Mouse (Mus musculus) forebrain, embryonic 12.5 days (tissue): ENCODE results near the gene Elp4. TPM values are rescaled to one million over a fixed set of nuclear protein-coding genes. Genes with fewer than 3 reads are reported as not detected.

Experiments
- ATAC-seq: fragments of 200-750 bp; cut with Nextera tagmentation; 2 replicates; pipeline ENCODE4 v1.8.0; 2017; ENCODE audit warnings: moderate TSS enrichment; ENCODE audit not compliant: low FRiP score
- H3K27ac ChIP-seq: fragments of 300-500 bp; sonication (generic); 2 replicates; pipeline ENCODE4 v1.5.1; 2016; ENCODE audit warnings: mild to moderate bottlenecking
- H3K27me3 ChIP-seq: fragments of 300-500 bp; sonication (generic); 2 replicates; pipeline ENCODE4 v1.6.1; 2016; ENCODE audit warnings: mild to moderate bottlenecking
- H3K36me3 ChIP-seq: fragments of 300-500 bp; sonication (generic); replicated peaks from 2 replicates; pipeline ENCODE4 v1.6.1; 2016; ENCODE audit warnings: mild to moderate bottlenecking
- H3K4me1 ChIP-seq: fragments of 300-500 bp; sonication (generic); 2 replicates; pipeline ENCODE4 v1.6.1; 2016
- H3K4me2 ChIP-seq: fragments of 300-500 bp; sonication (generic); 2 replicates; pipeline ENCODE4 v1.6.1; 2016; ENCODE audit warnings: mild to moderate bottlenecking, moderate library complexity
- H3K4me3 ChIP-seq: fragments of 300-500 bp; sonication (generic); replicated peaks from 2 replicates; pipeline ENCODE4 v1.5.1; 2016; ENCODE audit warnings: mild to moderate bottlenecking
- H3K9ac ChIP-seq: fragments of 300-500 bp; sonication (generic); 2 replicates; pipeline ENCODE4 v1.6.1; 2016; ENCODE audit warnings: mild to moderate bottlenecking
- H3K9me3 ChIP-seq: fragments of 300-500 bp; sonication (generic); 2 replicates; pipeline ENCODE4 v1.6.1; 2016
- WGBS: fragments of 180-500 bp; shearing (Covaris S2); methylation state at CpG from one replicate; pipeline ENCODE4 v1.1.7; 2016; 5-methylcytosine and 5-hydroxymethylcytosine counted together
- polyA plus RNA-seq: library from polyadenylated mRNA; unstranded; fragments of >200 nt; fragmentation: Nextera tagmentation; extraction: Ambion mirVana; gene quantifications from 2 replicates; pipeline ENCODE4 v1.2.1, GENCODE M21; 2016

Gene Elp4
- polyA plus RNA-seq, 1 experiment from 2014 or later, result 59.1 TPM

DNA sequence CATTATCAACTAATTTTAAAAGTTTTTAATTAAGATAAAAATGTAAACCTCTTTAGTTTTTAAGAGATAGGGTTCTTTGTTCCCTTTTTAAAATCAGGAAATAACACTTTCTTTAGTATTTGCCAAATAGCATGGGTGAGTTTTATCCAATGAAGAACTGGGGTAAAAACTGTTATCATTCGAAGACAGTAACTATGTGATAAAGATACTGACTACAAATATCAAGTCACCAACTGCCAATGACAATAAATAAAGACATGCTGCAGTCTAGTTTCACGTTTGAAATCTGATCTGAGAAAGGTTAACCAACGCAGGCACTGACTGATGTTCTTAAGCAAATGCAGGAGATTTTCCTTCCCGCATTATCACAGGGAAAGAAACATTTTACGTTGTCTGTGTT is 100.9 kb downstream of the Elp4 start:
- no peak overlapping the region for H3K4me2 ChIP-seq
- WGBS, result 50% methylated on average over 5 of the region's 5 CpGs
- no peak overlapping the region for H3K4me3 ChIP-seq
- no peak for ATAC-seq
- no peak overlapping the region for H3K27ac ChIP-seq
- no peaks in the 10 kb centered on the region for H3K36me3 ChIP-seq
- peaks cover 6% of the 10 kb centered on the region; the same call in 1 of the 2 replicates for H3K4me1 ChIP-seq
- H3K9ac ChIP-seq, result no peak overlapping the region
- H3K27me3 ChIP-seq, result no peaks in the 10 kb centered on the region
- no peaks in the 10 kb centered on the region for H3K9me3 ChIP-seq

DNA sequence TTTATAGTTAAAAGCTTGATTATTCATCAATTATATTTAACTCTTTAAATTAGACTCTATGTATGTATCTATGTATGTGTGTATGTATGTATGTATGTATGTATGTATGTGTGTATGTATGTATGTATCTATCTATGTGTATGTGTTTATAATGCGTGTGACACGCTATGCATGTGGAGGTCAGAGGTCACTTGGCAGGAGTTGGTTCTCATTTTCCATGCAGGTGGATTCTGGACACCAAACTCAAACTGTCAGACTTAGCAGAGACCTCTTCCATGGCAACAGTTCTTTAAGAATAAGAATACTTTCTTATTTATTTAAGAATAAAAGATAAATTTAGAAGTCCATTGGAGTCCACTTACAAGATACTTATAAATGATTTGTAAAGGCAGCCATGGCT is 101.5 kb downstream of the Elp4 start:
- Histone ChIP-seq H3K4me1 (peaks cover 6% of the 10 kb centered on the region; the same call in 1 of the 2 replicates), H3K27ac (no peak overlapping the region), H3K4me2 (no peak overlapping the region), H3K36me3 (no peaks in the 10 kb centered on the region), H3K9me3 (no peaks in the 10 kb centered on the region), H3K9ac (no peak overlapping the region), H3K4me3 (no peak overlapping the region), H3K27me3 (no peaks in the 10 kb centered on the region)
- WGBS, result 86% methylated on average over 2 of the region's 2 CpGs
- no peak for ATAC-seq

DNA sequence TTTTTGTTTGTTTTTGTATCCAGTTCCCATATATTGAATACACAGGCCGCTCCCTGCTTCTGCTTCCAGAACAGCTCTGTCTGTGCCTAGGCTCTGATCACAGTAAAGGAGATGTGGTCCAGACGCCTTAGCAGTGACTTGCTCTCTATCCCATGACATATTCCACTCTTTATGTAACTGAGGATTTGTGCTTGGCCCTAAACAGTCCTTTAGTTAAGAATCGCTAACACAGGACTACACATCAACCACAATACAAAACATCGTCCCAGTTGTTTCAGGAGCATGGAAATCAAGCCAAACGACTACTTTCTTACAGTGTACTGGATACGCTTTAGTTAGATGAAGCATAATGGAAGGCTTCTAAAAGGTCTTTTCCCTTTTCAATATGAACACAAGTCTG is 102.8 kb downstream of the Elp4 start:
- Histone ChIP-seq H3K27me3 (no peaks in the 10 kb centered on the region), H3K9ac (no peak overlapping the region), H3K27ac (0 out of 2 replicates have a peak overlapping the region, but pooled peaks have one; percentile 36), H3K4me3 (no peak overlapping the region), H3K9me3 (no peaks in the 10 kb centered on the region), H3K4me1 (peaks cover 6% of the 10 kb centered on the region; the same call in 1 of the 2 replicates), H3K4me2 (no peak overlapping the region), H3K36me3 (no peaks in the 10 kb centered on the region)
- ATAC-seq, result no peak
- 41% methylated on average over 6 of the region's 6 CpGs for WGBS

DNA sequence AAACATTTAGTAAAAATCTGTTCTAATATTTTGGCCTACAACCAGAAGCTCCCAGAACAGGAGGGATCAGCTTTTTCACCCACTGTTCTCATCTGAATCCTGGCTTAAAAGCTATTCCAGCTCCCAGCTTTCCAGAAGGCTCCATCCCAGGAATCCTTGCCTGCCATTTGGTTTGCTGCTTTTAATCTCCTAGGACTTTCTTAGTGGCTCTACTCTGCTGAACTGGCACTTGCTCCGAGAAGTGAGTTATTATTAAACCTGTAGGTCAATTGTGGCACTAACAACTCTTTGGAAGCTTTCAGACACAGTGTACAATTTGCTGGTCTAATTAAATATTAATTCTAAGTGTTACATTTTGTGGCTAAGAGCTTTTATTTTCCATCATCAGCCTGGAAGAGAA is 103.7 kb downstream of the Elp4 start:
- no peak overlapping the region for H3K4me2 ChIP-seq
- no peak for ATAC-seq
- H3K27ac ChIP-seq, result no peak overlapping the region
- H3K36me3 ChIP-seq, result no peaks in the 10 kb centered on the region
- H3K4me3 ChIP-seq, result no peak overlapping the region
- no peak overlapping the region for H3K9ac ChIP-seq
- H3K27me3 ChIP-seq, result no peaks in the 10 kb centered on the region; the same call in 1 of the 2 replicates
- H3K9me3 ChIP-seq, result no peaks in the 10 kb centered on the region
- 11% methylated on average over 1 of the region's 1 CpGs for WGBS
- 0 out of 2 replicates have a peak, but pooled peaks cover 9% of the 10 kb centered on the region for H3K4me1 ChIP-seq

DNA sequence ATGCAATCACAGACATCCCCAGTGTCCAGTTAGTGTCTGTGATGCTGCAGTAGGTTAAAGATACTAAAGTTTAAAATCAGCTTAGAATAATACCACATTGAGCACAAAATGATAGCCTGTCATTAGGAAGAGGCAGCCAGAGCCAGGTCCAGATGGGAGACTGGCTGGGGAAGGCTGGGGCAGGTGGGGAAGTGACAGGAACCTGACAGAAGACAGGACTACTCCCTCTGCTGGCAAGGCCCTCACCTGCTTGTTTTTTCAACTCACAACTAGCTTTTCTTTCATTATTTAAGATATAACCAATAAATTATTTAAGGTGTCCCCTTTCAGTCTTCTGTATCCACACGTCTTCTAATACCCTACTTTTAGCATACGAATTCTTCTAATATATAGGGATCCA is 104.5 kb downstream of the Elp4 start:
- H3K27me3 ChIP-seq, result no peaks in the 10 kb centered on the region; the same call in 1 of the 2 replicates
- H3K9me3 ChIP-seq, result no peaks in the 10 kb centered on the region
- no peak overlapping the region for H3K27ac ChIP-seq
- H3K36me3 ChIP-seq, result no peaks in the 10 kb centered on the region
- ATAC-seq, result no peak
- no peak overlapping the region for H3K4me2 ChIP-seq
- H3K4me1 ChIP-seq, result 0 out of 2 replicates have a peak, but pooled peaks cover 9% of the 10 kb centered on the region
- WGBS, result 70% methylated on average over 2 of the region's 2 CpGs
- H3K9ac ChIP-seq, result no peak overlapping the region
- H3K4me3 ChIP-seq, result no peak overlapping the region

DNA sequence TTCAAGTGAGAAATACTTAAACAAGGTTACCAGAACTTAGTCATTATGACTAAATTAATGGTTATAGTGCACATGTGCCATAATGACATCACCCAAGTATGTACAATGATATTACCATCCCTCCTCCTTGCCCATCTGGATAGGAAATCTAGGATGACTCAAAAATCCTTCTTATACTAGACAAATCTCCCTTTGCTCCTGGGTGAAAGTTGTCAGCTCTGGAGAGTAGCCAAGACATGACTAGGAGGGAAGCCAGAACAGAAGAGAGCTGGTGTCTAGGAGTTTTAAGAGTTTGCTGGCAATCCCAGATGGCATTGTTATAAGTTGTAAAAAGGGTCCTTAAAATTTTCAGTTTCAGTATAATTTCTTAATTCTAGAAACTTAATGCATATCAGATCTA is 106.5 kb downstream of the Elp4 start:
- Histone ChIP-seq H3K27ac (no peak overlapping the region), H3K27me3 (no peaks in the 10 kb centered on the region; the same call in 1 of the 2 replicates), H3K9me3 (no peaks in the 10 kb centered on the region), H3K4me1 (peaks cover 8% of the 10 kb centered on the region; the same call in 1 of the 2 replicates), H3K9ac (no peak overlapping the region), H3K4me3 (no peak overlapping the region), H3K4me2 (no peak overlapping the region), H3K36me3 (no peaks in the 10 kb centered on the region)
- no peak for ATAC-seq

DNA sequence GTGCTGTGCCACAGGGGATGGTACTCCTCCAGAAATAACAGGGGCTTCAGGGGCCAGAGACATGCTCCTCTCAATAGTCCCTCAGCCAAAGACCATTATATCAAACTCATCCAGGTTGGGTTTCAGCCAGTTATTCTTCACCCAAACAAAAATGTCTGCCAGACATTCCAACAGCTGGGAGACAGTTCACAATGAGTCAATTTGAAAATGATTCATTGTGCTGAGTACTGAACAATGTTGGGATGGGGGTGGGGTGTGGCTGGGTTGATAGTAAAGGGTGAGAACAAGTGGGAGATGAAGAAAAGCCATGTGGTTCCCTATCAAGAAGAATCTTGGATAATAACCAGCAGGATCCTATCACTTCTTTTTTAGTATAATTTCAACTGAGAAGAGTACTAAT is 108.3 kb downstream of the Elp4 start:
- no peaks in the 10 kb centered on the region for H3K36me3 ChIP-seq
- no peaks in the 10 kb centered on the region; the same call in 1 of the 2 replicates for H3K27me3 ChIP-seq
- no peak overlapping the region for H3K9ac ChIP-seq
- no peak overlapping the region for H3K4me2 ChIP-seq
- H3K9me3 ChIP-seq, result no peaks in the 10 kb centered on the region
- H3K4me3 ChIP-seq, result no peak overlapping the region
- H3K27ac ChIP-seq, result no peak overlapping the region
- peaks cover 17% of the 10 kb centered on the region; the same call in 1 of the 2 replicates for H3K4me1 ChIP-seq
- ATAC-seq, result no peak

DNA sequence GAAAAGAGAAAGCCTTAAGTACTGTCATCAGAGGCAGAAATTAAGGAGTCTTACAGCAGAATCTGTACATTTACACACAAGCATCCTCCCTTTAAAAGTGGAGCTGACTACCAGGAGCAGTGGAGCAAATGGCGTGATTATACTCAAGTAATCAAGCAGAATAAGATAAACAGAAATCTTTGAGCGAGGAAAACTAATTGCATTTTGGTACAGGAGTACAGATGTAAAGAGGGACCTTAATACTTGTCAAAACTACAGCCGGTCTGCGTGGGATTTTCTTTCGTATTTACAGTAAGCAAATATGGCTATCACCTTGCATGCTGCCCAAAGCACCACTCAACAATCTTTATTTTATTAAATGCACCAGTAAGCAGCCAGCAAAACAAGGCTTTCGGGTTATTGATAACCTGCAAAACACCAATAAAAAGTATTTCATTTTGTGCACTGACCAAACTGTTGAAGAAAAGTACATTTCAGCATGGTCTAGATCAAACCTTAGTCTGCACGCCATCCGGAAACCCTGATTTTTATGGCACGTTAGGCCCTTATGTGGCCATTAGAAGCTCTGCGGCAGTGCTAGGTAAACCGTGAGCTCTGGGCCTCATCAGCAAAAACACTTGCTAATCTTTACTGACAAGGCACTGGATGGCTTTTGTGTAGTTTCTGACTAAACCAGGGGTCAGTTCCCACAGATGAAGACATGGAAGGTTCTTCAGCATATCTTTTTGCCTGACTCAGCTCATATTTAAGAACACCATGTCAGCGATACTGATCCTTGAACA is 111.8 kb downstream of the Elp4 start:
- Histone ChIP-seq H3K9me3 (no peaks in the 10 kb centered on the region), H3K4me3 (no peak overlapping the region), H3K27me3 (no peaks in the 10 kb centered on the region; the same call in 1 of the 2 replicates), H3K36me3 (no peaks in the 10 kb centered on the region), H3K27ac (no peak overlapping the region), H3K4me2 (no peak overlapping the region), H3K4me1 (peaks cover 17% of the 10 kb centered on the region; the same call in 1 of the 2 replicates), H3K9ac (no peak overlapping the region)
- ATAC-seq, result no peak
- WGBS, result 38% methylated on average over 12 of the region's 12 CpGs

DNA sequence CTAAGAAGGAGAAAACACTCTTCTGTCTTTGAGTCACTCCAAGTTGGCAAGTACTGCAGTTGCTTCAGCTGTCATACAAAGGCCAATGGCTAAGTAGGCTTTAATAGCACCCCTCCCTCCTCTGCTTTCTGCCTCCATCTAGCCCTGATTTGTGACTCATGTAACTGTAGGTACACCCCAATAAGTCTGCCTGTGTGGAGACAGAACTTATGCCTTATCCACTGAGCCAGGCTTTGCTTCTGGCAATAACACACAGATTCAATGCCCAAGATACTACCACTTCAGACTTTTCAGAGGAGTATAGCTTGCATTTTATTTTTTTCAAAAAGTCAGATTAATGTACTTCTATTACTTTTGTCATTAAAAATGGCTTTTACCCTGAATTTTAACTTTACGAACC is 114.4 kb downstream of the Elp4 start:
- no peaks in the 10 kb centered on the region for H3K27me3 ChIP-seq
- no peak overlapping the region for H3K4me2 ChIP-seq
- WGBS, result 92% methylated on average over 1 of the region's 1 CpGs
- H3K36me3 ChIP-seq, result no peaks in the 10 kb centered on the region
- ATAC-seq, result no peak
- H3K9ac ChIP-seq, result no peak overlapping the region
- H3K9me3 ChIP-seq, result no peaks in the 10 kb centered on the region
- H3K4me3 ChIP-seq, result no peak overlapping the region
- H3K4me1 ChIP-seq, result peaks cover 14% of the 10 kb centered on the region; the same call in 1 of the 2 replicates
- H3K27ac ChIP-seq, result no peak overlapping the region

DNA sequence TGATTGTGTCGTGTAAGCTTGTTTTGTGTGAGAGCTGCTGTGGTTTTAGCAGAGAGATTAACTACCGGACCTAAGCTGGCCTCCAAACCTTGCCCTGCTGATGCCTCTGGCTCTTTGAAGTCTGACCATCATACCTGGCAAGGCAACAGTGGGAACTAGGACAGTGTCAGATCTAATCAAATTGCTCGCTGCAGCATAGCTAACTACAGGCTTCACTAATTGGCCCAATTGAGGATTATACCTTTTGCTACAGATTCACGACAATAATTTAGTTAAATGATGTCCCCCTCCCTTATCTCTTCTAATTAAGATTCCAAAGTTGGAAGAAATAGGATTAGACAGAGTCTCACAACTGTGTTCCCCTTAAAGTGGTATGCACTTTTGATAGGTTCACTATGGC is 116.6 kb downstream of the Elp4 start:
- Histone ChIP-seq H3K27me3 (no peaks in the 10 kb centered on the region), H3K4me3 (no peak overlapping the region), H3K27ac (no peak overlapping the region), H3K4me1 (peaks cover 11% of the 10 kb centered on the region; the same call in 1 of the 2 replicates), H3K9me3 (no peaks in the 10 kb centered on the region), H3K36me3 (no peaks in the 10 kb centered on the region), H3K4me2 (no peak overlapping the region), H3K9ac (no peak overlapping the region)
- ATAC-seq, result no peak
- 14% methylated on average over 4 of the region's 4 CpGs for WGBS

DNA sequence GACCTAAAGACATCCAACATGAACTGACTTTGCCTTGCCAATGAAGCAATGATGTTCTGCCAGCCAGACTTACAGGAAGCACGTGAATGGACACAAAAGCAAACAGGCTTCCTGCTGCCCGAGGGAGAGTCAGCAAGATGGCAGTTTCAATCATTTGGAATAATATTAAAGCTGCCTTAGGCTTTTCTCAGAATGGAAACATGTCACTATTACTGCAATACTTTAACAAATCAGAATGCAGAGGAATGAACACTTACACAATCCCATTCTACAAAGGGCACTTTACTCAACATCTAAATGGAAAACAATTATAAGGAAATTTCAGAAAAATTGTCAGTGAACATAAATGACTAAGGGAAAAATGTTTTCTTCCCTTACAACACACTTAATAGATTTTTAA is 117.4 kb downstream of the Elp4 start:
- Histone ChIP-seq H3K4me1 (peaks cover 4% of the 10 kb centered on the region; the same call in 1 of the 2 replicates), H3K4me3 (no peak overlapping the region), H3K9ac (no peak overlapping the region), H3K4me2 (no peak overlapping the region), H3K9me3 (no peaks in the 10 kb centered on the region), H3K27ac (no peak overlapping the region), H3K36me3 (no peaks in the 10 kb centered on the region), H3K27me3 (no peaks in the 10 kb centered on the region)
- 7% methylated on average over 2 of the region's 2 CpGs for WGBS
- no peak for ATAC-seq

DNA sequence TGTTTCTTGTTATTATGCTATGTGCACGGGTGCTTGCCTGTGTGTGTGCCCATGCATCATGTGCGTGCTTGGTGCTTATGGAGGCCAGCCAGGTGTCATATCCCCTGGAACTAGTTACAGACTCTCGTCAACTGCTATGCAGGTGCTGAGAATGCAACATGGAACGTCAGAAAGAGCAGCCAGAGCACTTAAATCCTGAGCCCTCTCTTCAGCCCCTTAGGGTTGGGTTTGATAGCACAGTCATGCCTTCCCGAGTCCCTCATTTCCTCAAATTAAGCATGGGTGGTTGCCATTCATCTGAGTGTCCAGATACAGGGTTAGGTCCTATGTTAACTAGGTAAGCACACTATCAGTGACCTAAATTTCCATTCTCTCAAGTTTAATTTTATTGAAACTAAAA is 121.5 kb downstream of the Elp4 start:
- ATAC-seq, result no peak

DNA sequence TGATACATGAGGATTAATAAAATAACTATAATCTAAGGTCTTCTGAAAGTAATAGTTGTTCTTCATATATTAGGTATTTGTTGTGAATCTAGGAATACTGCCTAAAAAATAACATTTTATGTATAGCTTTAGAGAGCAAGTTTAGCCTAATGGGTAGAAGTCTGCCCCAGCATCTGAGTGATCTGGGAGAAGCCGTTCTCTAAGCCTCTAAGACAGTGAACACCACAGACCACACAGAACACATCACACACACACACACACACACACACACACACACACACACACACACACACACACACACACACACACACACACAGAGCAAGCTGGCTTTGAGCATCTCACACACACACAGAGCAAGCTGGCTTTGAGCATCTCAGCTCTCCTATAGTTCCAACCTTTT is 123.6 kb downstream of the Elp4 start:
- H3K27me3 ChIP-seq, result no peaks in the 10 kb centered on the region
- no peaks in the 10 kb centered on the region for H3K36me3 ChIP-seq
- no peaks in the 10 kb centered on the region for H3K9me3 ChIP-seq
- ATAC-seq, result no peak
- H3K27ac ChIP-seq, result no peak overlapping the region
- 29% methylated on average over 1 of the region's 1 CpGs for WGBS
- no peak overlapping the region for H3K4me3 ChIP-seq
- H3K4me1 ChIP-seq, result no peaks in the 10 kb centered on the region
- no peak overlapping the region for H3K4me2 ChIP-seq
- no peak overlapping the region for H3K9ac ChIP-seq

More for the DNA sequence above, 121.5 kb downstream of the Elp4 start:
- no peaks in the 10 kb centered on the region for H3K27me3 ChIP-seq
- no peak overlapping the region for H3K4me3 ChIP-seq
- H3K9ac ChIP-seq, result no peak overlapping the region
- H3K36me3 ChIP-seq, result no peaks in the 10 kb centered on the region
- no peak overlapping the region for H3K27ac ChIP-seq
- 77% methylated on average over 5 of the region's 5 CpGs for WGBS
- no peak overlapping the region for H3K4me2 ChIP-seq
- no peaks in the 10 kb centered on the region for H3K4me1 ChIP-seq
- no peaks in the 10 kb centered on the region for H3K9me3 ChIP-seq
